Mouse (Mus musculus): ENCODE data around the gene Syndig1. TPM values are rescaled to one million over a fixed set of nuclear protein-coding genes. Genes with fewer than 3 reads are reported as not detected.

Syndig1 gene
- polyA plus RNA-seq, 1 experiment from 2014 or later, result 11.8 TPM

- DNase-seq (ENCODE audit: low spot score) (no peak), ATAC-seq (ENCODE audit: low FRiP score) (no peak)
- no peaks in the 10 kb centered on the region for H3K27me3 ChIP-seq (ENCODE audit: control insufficient read depth, insufficient read depth, low read length)
- H3K9ac ChIP-seq (ENCODE audit: low read depth, low read length), result no peak overlapping the region
- H3K36me3 ChIP-seq (ENCODE audit: control insufficient read depth, insufficient read depth, low read length), result no peaks in the 10 kb centered on the region
- no peaks in the 10 kb centered on the region for H3K9me3 ChIP-seq (ENCODE audit: control insufficient read depth, low read length)
- 81% methylated on average over 5 of the region's 5 CpGs for WGBS
- H3K4me3 ChIP-seq (ENCODE audit: low read depth, low read length), result no peak overlapping the region
- no peak overlapping the region for H3K27ac ChIP-seq (ENCODE audit: low read depth, low read length)
- no peak overlapping the region for H3K4me2 ChIP-seq (replicated peaks; ENCODE audit: low read depth, low read length)
- H3K4me1 ChIP-seq (replicated peaks; ENCODE audit: control insufficient read depth, insufficient read depth, low read length), result no peaks in the 10 kb centered on the region
Measured at GRCm38 (mm10) chr2:149929986-149930385, 101.0 kb downstream of the Syndig1 start.

DNA sequence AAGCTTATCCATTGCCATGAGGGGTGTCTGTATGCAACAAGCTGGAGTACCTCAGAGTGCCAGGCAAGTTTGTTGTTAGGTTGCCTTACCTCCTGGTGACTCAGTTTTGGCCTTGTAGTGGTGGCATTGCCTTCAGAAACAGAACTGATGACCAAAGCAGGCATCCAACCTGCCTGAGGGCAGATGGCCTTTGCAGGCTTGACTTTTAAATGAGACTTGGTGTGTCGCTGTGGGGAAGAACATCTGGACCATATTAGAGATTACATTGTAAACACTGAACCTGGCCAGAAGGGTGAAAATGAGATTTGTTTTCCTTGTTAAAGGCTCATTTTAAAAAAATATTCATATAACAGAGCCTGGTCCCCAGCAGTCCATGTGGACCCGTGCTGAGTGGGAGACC is 102.1 kb downstream of the Syndig1 start:
- no peaks in the 10 kb centered on the region for H3K36me3 ChIP-seq (ENCODE audit: control insufficient read depth, insufficient read depth, low read length)
- no peak for DNase-seq (ENCODE audit: low spot score)
- H3K4me2 ChIP-seq (replicated peaks; ENCODE audit: low read depth, low read length), result no peak overlapping the region
- no peak overlapping the region for H3K4me3 ChIP-seq (ENCODE audit: low read depth, low read length)
- H3K9me3 ChIP-seq (ENCODE audit: control insufficient read depth, low read length), result no peaks in the 10 kb centered on the region
- no peak overlapping the region for H3K27ac ChIP-seq (ENCODE audit: low read depth, low read length)
- H3K27me3 ChIP-seq (ENCODE audit: control insufficient read depth, insufficient read depth, low read length), result no peaks in the 10 kb centered on the region
- ATAC-seq (ENCODE audit: low FRiP score), result no peak
- no peak overlapping the region for H3K9ac ChIP-seq (ENCODE audit: low read depth, low read length)
- no peaks in the 10 kb centered on the region for H3K4me1 ChIP-seq (replicated peaks; ENCODE audit: control insufficient read depth, insufficient read depth, low read length)
- WGBS, result 60% methylated on average over 2 of the region's 2 CpGs

- Histone ChIP-seq H3K27me3 (ENCODE audit: control insufficient read depth, insufficient read depth, low read length) (no peaks in the 10 kb centered on the region), H3K4me3 (ENCODE audit: low read depth, low read length) (no peak overlapping the region), H3K4me1 (replicated peaks; ENCODE audit: control insufficient read depth, insufficient read depth, low read length) (no peaks in the 10 kb centered on the region), H3K4me2 (replicated peaks; ENCODE audit: low read depth, low read length) (no peak overlapping the region), H3K36me3 (ENCODE audit: control insufficient read depth, insufficient read depth, low read length) (no peaks in the 10 kb centered on the region), H3K9me3 (ENCODE audit: control insufficient read depth, low read length) (no peaks in the 10 kb centered on the region), H3K9ac (ENCODE audit: low read depth, low read length) (no peak overlapping the region), H3K27ac (ENCODE audit: low read depth, low read length) (no peak overlapping the region)
- no peak for DNase-seq (ENCODE audit: low spot score)
- no peak for ATAC-seq (ENCODE audit: low FRiP score)
Measured at GRCm38 (mm10) chr2:149932095-149932494, 103.1 kb downstream of the Syndig1 start.

- no peak overlapping the region for H3K4me2 ChIP-seq (replicated peaks; ENCODE audit: low read depth, low read length)
- ATAC-seq (ENCODE audit: low FRiP score) (peak; percentile 38), DNase-seq (ENCODE audit: low spot score) (no peak)
- no peak overlapping the region for H3K27ac ChIP-seq (ENCODE audit: low read depth, low read length)
- H3K9ac ChIP-seq (ENCODE audit: low read depth, low read length), result no peak overlapping the region
- WGBS, result 48% methylated on average over 2 of the region's 2 CpGs
- no peaks in the 10 kb centered on the region for H3K27me3 ChIP-seq (ENCODE audit: control insufficient read depth, insufficient read depth, low read length)
- no peaks in the 10 kb centered on the region for H3K9me3 ChIP-seq (ENCODE audit: control insufficient read depth, low read length)
- no peaks in the 10 kb centered on the region for H3K4me1 ChIP-seq (replicated peaks; ENCODE audit: control insufficient read depth, insufficient read depth, low read length)
- no peaks in the 10 kb centered on the region for H3K36me3 ChIP-seq (ENCODE audit: control insufficient read depth, insufficient read depth, low read length)
- no peak overlapping the region for H3K4me3 ChIP-seq (ENCODE audit: low read depth, low read length)
Measured at GRCm38 (mm10) chr2:149933247-149933898, 104.4 kb downstream of the Syndig1 start.

- ATAC-seq (ENCODE audit: low FRiP score) (no peak), DNase-seq (ENCODE audit: low spot score) (peak; percentile 15)
- no peaks in the 10 kb centered on the region for H3K36me3 ChIP-seq (ENCODE audit: control insufficient read depth, insufficient read depth, low read length)
- no peak overlapping the region for H3K4me2 ChIP-seq (replicated peaks; ENCODE audit: low read depth, low read length)
- H3K27me3 ChIP-seq (ENCODE audit: control insufficient read depth, insufficient read depth, low read length), result no peaks in the 10 kb centered on the region
- 28% methylated on average over 4 of the region's 4 CpGs for WGBS
- H3K4me3 ChIP-seq (ENCODE audit: low read depth, low read length), result no peak overlapping the region
- H3K27ac ChIP-seq (ENCODE audit: low read depth, low read length), result no peak overlapping the region
- H3K4me1 ChIP-seq (replicated peaks; ENCODE audit: control insufficient read depth, insufficient read depth, low read length), result no peaks in the 10 kb centered on the region
- H3K9ac ChIP-seq (ENCODE audit: low read depth, low read length), result no peak overlapping the region
- H3K9me3 ChIP-seq (ENCODE audit: control insufficient read depth, low read length), result no peaks in the 10 kb centered on the region
Measured at GRCm38 (mm10) chr2:149934139-149934538, 105.1 kb downstream of the Syndig1 start.

DNA sequence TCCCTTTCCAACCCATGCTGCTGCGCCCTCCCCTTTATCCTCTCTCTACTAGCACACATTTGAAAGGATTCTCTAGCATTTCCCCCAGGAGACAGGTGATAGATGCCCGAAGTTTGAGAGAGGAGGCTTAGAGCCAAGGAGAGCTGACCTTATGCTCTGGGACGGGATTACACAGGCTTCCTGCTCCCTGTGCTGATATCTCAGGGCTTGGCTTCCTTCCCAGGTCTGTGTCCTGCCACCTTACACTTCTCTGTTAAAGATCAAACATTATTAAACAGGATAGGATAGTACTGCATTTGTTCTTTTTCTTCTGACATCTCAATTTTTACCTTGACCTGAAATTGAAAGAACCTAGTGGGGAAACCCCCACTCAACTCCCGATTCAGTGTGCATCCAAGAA is 109.8 kb downstream of the Syndig1 start:
- Histone ChIP-seq H3K4me3 (ENCODE audit: low read depth, low read length) (no peak overlapping the region), H3K27me3 (ENCODE audit: control insufficient read depth, insufficient read depth, low read length) (no peaks in the 10 kb centered on the region), H3K4me2 (replicated peaks; ENCODE audit: low read depth, low read length) (no peak overlapping the region), H3K36me3 (ENCODE audit: control insufficient read depth, insufficient read depth, low read length) (no peaks in the 10 kb centered on the region), H3K9me3 (ENCODE audit: control insufficient read depth, low read length) (no peaks in the 10 kb centered on the region), H3K9ac (ENCODE audit: low read depth, low read length) (no peak overlapping the region), H3K27ac (ENCODE audit: low read depth, low read length) (no peak overlapping the region), H3K4me1 (replicated peaks; ENCODE audit: control insufficient read depth, insufficient read depth, low read length) (no peaks in the 10 kb centered on the region)
- ATAC-seq (ENCODE audit: low FRiP score) (no peak), DNase-seq (ENCODE audit: low spot score) (no peak)
- 81% methylated on average over 4 of the region's 4 CpGs for WGBS

- H3K9me3 ChIP-seq (ENCODE audit: control insufficient read depth, low read length), result no peaks in the 10 kb centered on the region
- ATAC-seq (ENCODE audit: low FRiP score) (no peak), DNase-seq (ENCODE audit: low spot score) (no peak)
- H3K27me3 ChIP-seq (ENCODE audit: control insufficient read depth, insufficient read depth, low read length), result no peaks in the 10 kb centered on the region
- no peak overlapping the region for H3K27ac ChIP-seq (ENCODE audit: low read depth, low read length)
- no peaks in the 10 kb centered on the region for H3K4me1 ChIP-seq (replicated peaks; ENCODE audit: control insufficient read depth, insufficient read depth, low read length)
- 48% methylated on average over 2 of the region's 2 CpGs for WGBS
- H3K4me3 ChIP-seq (ENCODE audit: low read depth, low read length), result no peak overlapping the region
- H3K36me3 ChIP-seq (ENCODE audit: control insufficient read depth, insufficient read depth, low read length), result no peaks in the 10 kb centered on the region
- no peak overlapping the region for H3K4me2 ChIP-seq (replicated peaks; ENCODE audit: low read depth, low read length)
- no peak overlapping the region for H3K9ac ChIP-seq (ENCODE audit: low read depth, low read length)
Measured at GRCm38 (mm10) chr2:149939586-149939985, 110.6 kb downstream of the Syndig1 start.

DNA sequence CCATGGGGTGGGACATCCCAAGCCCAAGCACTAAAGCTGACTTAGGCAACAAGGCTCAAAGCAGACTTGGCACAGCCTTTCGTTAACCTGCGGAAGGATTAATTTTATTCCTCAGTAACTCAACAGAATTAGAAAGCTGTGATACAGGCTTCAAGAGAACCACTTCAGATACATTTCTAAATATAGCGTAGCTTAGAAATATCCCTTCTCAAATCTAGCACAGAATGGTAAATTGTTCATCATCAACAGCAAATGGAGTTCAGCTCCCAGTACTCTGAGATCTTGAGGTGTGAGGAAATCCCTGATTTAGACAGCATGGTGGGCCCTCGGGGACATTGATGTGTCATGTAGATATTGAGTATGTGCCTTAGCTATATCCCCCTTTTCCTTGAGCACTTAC is 121.6 kb downstream of the Syndig1 start:
- no peak overlapping the region for H3K27ac ChIP-seq (ENCODE audit: low read depth, low read length)
- no peak overlapping the region for H3K9ac ChIP-seq (ENCODE audit: low read depth, low read length)
- no peaks in the 10 kb centered on the region for H3K9me3 ChIP-seq (ENCODE audit: control insufficient read depth, low read length)
- WGBS, result 96% methylated on average over 4 of the region's 4 CpGs
- DNase-seq (ENCODE audit: low spot score) (no peak), ATAC-seq (ENCODE audit: low FRiP score) (no peak)
- H3K4me3 ChIP-seq (ENCODE audit: low read depth, low read length), result no peak overlapping the region
- H3K4me1 ChIP-seq (replicated peaks; ENCODE audit: control insufficient read depth, insufficient read depth, low read length), result no peaks in the 10 kb centered on the region
- no peak overlapping the region for H3K4me2 ChIP-seq (replicated peaks; ENCODE audit: low read depth, low read length)
- no peaks in the 10 kb centered on the region for H3K27me3 ChIP-seq (ENCODE audit: control insufficient read depth, insufficient read depth, low read length)
- no peaks in the 10 kb centered on the region for H3K36me3 ChIP-seq (ENCODE audit: control insufficient read depth, insufficient read depth, low read length)

GRCm38 (mm10) chr2:149971014-149971413 is 142.0 kb downstream of the Syndig1 start:
- no peak overlapping the region for H3K27ac ChIP-seq (ENCODE audit: low read depth, low read length)

More at GRCm38 (mm10) chr2:149971014-149971413, 142.0 kb downstream of the Syndig1 start:
- DNase-seq (ENCODE audit: low spot score), result peak; percentile 3
- Histone ChIP-seq H3K4me3 (ENCODE audit: low read depth, low read length) (no peak overlapping the region), H3K27me3 (ENCODE audit: control insufficient read depth, insufficient read depth, low read length) (no peaks in the 10 kb centered on the region), H3K4me2 (replicated peaks; ENCODE audit: low read depth, low read length) (no peak overlapping the region), H3K4me1 (replicated peaks; ENCODE audit: control insufficient read depth, insufficient read depth, low read length) (no peaks in the 10 kb centered on the region), H3K9me3 (ENCODE audit: control insufficient read depth, low read length) (no peaks in the 10 kb centered on the region), H3K36me3 (ENCODE audit: control insufficient read depth, insufficient read depth, low read length) (no peaks in the 10 kb centered on the region), H3K9ac (ENCODE audit: low read depth, low read length) (no peak overlapping the region)
- ATAC-seq (ENCODE audit: low FRiP score), result peak; percentile 82
- WGBS, result 48% methylated on average over 4 of the region's 4 CpGs
